Mouse (Mus musculus) adipocyte (in vitro differentiated cells): ENCODE measurements around the gene Pcolce2.
A peak's percentile ranks its signal among the peaks of the same experiment; 100 is the strongest.

Experiments
- DNase-seq: peaks from one replicate; pipeline ENCODE4 v3.0.0-alpha.2; 2016; ENCODE audit warnings: low spot score

The Pcolce2 gene

DNA sequence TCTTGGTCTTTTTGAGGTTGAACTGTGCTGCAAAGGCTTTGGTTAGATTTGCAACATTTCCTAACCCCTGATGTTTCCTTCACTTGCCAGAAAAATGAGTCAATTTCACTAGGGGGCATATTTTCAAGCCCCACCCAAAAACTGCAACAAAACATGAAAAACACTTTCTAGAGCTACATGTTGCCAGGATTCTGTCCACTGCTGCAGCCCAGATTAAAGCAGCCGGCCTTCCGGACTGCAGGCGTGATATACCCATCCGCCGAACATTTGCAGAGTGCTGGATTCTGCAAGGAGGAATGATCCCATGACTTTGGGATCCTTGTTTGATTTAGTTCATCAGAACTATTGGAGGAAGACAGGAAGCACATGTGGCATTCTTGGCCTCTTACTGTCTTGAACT is 17.0 kb downstream of the Pcolce2 start:
- DNase-seq, result no peak

DNA sequence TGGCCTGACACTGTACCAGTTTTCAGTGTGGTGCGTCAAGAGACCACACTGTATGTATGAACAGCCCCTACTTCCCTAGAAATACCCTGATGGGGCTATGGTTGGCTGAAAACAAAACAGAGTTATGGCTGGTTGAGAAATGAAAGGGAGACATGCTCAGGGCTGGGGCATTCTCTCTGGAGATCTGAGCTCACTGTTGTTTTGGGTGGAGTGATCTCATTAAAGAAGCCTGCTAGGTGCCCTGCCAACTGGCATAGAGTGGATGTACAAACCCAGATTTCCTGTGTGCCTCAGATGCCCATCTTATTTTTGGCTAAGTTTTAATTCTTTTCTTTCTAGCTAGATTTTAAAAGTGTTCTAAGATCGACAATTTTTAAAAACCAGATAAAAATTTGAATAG is 20.5 kb downstream of the Pcolce2 start:
- DNase-seq, result peak; percentile 66

DNA sequence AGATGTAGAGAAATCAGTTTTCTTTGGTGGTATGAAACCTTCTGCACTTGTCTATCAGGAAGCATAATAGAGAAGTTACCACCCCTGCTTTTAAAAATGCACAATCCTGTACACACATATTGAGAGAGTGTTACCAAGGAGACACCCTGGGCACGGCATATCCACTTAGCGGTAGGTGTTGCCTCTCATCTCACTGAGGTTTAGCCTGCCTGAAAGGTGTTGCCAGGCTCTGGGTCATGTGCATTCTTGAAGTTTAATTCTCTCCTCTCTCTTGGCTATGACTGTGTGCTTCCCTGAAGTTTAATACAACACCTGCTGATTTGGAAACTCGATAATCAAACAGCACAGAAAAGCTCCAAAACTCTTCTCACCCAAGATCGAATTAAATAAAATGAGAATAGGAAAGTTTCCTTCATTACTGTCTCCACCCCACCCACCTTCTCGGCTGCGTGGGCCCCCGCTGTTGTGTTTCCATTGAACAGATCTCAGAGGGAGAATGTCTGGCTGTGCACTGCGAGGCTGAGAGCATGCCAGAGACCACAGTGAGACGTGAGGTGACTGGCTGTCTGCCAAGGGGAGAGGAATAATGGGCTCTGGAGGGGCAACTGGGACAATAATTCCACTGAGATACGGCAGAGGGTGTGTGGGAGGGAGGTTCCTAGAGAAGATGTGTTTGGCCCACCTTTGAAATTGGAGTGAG is 27.0 kb downstream of the Pcolce2 start:
- DNase-seq, result no peak

DNA sequence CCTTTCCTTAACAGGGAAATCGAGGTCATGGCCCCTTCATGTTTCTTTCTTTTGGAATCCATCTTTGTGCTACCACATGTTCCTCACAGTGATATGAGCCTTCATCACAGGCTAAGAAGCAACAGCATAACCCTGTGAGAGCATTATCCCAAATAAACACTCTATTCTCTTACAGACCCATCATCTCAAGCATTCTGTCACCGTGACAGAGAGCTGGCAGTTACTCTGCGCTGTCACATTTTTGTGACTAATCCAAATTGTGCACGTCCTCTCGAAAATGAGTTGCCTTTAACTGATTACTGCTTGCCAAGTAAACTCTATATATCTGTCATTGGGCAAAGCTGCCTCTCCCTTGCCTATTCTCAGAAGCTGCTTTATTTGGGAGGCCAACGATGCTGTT is 28.4 kb downstream of the Pcolce2 start:
- peak; percentile 14 for DNase-seq

DNA sequence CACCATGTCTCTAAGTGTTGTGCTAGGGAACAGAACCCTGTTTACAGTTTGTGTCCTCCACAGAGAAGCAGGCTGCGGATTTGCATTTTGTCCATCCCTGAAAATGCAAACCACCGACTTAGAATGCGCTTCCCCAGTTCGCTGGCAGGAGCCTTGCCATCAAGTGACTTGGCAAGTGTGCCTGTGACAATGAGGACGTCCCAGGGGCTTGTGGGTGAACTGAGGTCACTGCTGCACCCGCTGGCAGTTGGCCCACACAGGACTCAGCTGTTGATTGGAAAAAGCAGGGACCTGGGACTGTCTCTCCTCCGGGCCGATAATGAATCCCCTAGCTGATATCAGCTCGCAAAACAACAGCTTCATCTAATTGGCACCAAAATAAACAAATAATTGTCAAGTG is 30.4 kb downstream of the Pcolce2 start:
- no peak for DNase-seq

DNA sequence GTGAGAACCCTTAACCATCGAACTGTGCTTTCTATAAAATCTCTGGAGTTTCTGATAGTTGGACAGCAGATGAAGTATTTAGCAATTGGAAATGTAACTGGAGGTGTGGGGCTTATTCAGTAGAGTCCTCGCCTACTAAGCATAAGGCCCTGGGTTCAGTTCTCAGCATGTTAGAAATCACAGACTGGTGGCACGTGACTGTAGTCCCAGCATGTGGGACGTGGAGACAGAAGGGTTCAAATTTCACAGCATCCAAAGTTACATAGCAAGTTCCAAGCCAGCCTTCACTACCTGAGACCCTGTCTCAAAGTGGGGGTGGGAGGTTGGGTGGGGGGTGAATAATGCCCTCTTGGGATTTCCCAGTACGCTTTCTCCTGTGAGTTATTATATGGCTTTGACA is 30.9 kb downstream of the Pcolce2 start:
- DNase-seq, result no peak

DNA sequence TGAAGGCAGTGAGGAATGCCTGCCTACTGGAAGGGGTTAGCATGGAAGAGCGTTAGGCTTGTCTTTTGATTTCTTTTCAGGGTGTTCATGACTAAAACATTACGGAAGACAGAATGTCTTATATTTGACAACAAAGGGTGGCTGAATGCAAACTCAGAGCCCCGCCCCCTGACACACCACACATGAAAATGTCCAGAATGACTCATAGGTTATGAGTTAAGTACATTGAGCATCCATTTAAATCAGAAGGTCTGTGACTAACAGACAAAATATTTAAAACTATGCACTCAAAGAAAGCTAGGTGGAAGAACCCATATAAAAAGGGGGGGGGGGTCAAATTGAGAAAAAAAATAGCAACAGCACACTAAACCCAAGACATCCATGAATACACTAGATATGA is 34.9 kb downstream of the Pcolce2 start:
- no peak for DNase-seq

DNA sequence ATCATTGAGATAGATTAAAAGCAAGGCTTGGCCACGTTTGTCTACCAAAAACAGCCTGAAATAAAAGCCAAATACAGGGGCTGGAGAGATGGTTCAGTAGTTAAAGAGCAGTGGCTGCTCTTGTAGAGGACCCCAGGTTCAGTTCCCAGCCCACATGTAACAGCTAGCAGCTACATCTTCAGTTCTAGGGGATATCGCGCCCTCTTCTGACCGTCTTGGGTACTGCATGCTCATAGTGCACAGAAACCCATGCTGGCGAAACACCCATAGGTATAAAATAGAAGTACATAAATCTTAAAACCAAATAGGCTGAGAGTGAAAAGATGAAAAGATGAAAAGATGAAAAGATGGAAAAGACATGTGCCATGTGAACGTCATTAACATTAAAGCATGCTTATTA is 35.4 kb downstream of the Pcolce2 start:
- no peak for DNase-seq

DNA sequence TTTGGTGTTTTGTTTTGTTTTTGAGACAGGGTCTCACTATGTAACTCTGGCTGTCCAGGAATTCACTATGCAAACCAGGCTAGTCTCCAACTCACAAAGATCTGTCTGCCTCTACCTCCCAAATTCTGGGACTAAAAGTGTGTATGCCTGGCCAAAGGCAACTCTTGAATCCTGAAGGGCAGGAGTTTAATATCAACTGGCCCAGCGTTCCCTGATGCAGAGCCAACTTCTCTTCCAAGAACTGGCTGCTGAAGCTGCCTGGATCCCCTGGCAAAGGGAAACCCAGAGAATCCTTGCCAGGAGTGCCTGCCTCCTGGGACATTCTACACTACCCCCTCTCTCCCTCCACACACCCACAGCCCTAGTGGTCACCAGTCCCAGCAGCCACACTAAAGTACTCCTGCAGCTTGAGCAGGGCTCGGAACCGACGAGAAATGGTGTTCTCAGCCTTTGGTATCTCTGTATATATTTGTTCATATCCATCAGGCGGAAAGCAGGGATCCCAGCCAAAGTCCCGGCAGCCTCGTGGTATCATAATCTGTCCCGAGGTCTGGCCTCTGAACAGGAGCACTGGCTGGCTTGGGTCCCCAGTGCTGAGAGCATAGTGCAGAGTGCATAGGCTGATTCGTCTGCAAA is 37.8 kb downstream of the Pcolce2 start:
- peak; percentile 84 for DNase-seq

DNA sequence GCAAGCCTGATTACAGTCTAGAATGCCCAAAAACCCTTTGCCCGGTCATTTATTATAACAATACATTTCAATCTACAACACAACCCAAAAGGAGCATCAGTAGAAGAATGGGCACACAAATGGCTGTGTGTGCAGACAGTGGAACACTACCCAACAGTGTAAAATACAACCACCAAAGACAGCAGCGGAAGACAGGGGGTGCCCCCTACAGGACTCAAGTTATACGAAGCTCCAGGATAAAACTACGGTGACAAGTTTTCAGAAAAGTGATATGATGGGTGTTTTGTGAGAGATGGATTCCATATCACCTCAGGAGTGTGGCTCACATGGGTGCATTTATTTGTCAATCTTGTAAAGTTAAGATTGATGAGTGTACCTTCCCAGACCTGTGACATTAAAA is 38.6 kb downstream of the Pcolce2 start:
- DNase-seq, result peak; percentile 18

DNA sequence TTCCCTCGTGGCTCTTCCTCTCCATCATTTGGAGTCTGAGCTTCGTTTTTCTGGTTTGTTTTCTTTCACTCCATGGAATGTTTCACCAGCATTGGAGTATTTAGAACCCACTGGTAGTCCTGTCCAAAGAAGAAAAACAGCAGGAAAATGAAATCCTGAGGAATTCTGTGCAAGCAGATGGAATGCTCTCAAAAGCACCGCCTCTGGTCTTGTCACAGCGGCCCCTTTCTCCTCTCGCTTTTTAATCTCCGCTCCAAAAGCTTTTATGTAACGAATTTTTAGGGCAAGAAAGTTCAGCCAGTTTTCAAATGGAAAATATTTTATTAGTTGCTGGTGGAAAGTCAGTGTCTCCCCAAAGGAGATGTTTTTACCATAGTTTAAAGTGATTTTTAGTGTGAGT is 42.6 kb downstream of the Pcolce2 start:
- no peak for DNase-seq

DNA sequence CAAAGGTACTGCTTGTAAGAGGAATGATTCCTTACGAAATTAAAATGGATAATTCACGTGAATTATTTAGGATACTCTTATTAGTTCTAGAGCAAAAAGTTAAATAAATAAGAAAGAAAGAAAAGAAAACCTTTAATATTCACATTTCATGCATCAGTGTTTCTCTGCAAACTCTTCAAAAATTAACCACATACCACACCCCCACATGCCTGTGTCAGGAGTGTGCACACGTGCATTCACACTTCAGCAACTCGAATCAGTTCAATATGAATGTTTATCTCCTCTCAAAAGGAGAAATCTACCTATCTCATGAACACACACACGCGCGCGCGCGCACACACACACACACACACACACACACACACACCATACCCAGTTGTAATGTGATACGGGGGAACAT is 43.3 kb downstream of the Pcolce2 start:
- DNase-seq, result no peak

DNA sequence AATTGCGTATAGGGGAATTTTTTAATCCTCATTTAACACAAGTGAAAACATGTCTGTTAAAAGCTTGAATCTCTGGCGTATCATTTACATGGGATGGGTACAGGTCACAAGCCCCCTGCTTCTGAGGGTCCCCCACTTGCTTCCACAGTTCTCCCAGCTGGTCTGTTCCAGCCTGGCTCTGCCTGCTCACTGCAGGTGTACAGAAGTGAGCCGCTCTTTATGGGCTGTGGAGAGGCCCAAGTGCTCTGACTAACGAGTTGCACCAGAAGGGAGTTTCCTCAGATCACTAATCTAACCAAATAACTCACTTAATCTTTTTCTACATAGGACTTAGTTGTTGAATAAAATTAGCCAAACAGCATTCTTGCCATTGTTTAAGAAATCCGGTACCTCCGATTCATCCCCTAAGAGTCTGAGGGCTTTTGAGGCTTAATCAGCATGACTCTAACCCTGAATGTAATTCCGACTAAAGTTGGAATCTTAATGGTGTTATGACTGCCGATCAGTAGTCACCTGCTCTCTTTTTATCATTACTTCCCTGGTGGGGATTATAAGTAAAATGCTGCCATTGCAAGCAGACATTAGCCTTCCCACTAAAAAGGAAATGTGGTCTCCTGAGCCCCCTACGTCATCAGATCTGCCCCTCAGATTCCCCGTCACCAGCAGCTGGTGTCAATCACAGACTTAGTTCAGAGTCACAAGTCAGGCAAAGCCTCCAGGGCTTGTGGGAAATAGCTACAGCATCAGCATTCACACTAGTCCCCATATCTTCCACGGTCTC is 48.4 kb downstream of the Pcolce2 start:
- no peak for DNase-seq

DNA sequence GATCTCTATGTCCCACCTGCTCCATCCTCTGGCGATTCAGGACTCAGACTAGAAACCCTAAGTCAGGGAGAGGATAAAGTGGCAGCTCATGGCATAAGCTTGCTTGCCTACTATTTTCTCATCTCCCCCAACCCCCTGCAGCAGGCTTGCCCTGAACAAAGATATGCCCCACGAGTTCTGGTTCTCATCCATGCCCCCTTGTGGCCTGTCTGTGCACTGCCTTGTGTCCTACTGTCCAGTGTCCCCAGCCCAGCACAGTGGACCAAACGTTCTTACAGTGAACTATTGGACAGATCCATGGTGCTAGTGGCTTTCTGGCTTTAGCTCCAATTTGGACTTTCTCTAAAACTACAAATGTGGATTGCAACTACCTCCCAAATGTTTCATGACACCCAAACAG is 50.7 kb downstream of the Pcolce2 start:
- DNase-seq, result peak; percentile 62

DNA sequence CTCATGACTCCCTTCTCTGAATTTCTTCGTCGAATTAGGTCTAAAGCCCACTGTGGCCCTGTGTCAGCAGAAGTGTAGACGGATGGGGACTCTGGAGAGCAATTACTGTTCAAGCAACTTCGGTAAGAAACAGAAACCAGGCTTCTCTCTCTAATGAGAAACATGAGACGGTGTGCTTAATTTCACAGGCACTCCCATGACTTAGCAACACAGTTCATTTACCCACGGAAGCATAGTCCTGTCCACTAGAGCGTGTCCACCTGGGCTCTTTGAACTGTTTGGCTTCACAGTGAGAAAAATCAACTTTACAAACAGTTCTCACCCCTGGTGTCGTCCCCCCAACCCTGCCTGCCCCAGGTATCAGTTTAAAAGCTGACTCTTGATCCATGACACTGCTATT is 55.4 kb downstream of the Pcolce2 start:
- DNase-seq, result no peak

DNA sequence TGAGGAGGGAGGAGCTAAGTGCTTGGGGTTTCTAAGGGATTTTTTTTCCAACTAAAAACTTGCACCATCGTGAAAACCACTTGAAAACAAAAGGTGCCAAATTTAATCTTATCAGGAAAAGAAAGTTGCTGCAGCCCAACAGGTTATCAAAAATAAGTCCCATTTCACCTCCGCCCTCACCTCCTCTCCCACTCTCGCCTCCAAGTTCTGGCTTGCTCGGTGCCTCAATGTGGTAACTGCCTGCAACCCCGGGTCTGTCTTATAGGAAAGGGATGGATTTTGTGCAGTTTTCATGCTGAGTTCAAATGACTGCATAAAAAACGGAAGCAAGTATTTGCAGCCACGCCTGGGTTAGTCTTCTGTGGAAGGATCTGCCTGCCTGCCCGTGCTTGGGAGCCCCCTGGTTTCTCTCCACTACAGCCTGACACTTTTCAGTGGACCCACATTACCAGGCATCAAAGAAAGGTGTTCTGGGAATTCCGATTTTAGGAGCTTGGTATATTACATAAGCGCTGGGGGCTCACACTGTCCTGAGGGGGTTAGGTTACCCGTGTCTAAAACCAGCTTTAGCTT is 56.2 kb downstream of the Pcolce2 start:
- DNase-seq, result no peak

DNA sequence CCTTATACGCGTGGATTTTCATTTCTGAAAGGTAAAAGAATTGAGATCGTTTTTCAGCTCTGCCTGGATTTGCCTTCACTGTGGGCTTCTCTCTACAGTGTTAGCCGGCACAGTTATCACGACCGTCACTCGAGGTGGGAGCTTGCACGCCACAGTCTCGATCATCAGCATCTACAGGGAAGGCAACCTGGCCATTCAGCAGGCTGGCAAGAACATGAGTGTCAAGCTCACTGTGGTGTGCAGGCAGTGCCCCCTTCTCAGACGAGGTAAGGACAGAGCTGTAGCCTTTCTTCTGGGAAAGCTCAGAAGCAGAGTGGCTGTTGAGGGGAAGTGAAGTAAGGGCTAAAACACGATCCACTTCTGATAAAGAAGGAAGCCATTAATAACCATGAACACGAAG is 57.1 kb downstream of the Pcolce2 start:
- no peak for DNase-seq

DNA sequence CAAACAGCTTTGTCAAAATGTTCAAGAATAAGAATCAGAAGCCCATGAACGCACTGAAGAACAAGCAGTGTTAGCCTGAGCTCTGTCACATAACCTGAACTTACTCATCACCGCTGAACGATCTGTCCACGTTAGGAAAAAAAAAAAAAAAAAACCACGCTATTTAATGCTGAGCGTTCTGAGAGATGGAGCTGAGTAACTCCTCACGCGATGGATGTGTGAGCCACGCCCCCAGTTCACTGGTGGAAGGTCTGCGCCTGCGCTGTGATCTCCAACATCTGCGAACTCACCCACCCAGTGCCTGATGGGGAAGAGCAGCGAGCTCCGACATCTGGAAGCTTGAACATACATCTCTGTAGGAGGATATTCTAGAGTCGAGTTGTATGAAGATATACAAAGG is 57.6 kb downstream of the Pcolce2 start:
- no peak for DNase-seq

DNA sequence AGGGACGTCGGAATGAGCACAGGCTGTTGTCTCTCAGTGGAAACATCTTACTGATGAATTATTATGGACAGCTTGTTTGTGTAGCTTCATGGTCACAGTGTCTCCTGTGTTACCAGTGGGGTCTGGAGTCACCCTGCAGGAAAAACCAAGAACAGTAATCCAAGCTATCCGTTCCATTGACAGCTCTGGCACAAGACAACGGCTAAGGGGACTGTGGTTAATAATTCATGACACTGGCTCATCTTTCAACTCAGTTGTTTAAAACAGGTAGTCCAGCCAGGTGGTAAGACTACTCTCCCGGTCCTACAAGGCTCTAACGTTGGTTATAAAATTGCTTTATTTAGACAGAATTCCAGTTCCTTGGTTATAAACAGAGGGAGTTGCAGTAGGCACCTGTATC is 59.2 kb downstream of the Pcolce2 start:
- no peak for DNase-seq

DNA sequence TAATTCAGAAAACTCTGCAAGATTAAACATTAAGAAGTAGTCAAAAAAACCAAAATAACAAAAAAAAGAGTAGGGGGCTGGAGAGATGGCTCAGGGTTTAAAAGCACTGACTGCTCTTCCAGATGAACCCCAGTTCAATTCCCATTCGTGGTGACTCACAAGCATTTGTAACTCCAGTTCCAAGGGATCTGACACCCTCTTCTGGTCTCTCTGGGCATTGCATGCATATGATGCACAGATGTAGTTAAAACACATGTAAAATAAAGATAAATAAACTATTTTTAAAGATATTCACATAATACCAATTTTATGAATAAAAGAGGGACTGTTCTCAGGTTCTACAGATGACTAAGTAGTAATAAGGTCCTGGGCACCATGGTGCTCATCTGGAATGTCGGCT is 60.4 kb downstream of the Pcolce2 start:
- peak; percentile 43 for DNase-seq

DNA sequence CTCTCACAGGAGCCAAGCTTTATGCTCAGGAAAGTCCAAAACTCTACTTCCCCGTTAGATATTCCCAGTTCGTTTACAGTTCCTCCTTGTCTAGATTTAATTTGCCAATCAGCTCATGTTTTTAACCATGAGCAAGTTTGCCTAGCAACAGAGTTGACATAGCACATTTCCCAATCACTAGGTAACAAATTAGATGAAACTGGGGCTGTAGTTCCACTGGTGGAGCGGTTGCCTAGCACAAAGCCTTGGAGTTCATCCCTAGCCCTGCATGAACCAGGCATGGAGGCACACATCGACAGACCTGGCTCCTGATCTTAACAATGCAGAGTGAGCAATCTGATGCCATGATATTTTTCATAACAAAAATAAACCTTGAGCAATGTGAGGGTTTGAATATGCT is 61.9 kb downstream of the Pcolce2 start:
- DNase-seq, result no peak

DNA sequence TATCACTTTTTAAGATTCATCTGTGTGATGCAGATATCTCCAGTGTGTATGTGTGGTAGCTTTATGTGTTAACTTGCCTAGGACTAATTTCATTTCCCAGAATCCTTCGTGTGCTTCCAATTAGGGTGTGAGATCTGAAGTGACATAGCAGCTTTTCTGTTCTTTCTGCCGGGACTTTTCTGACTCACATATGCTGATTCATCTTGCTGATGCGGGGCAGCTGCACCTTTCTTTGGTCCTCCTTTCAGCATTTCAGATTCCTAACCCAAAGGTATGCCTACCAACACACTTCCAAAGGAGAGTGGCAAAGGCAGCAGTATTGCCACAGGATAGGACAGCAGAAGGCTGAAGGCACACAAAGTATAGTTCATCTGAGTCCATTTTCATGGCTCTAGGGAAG is 66.7 kb downstream of the Pcolce2 start:
- DNase-seq, result no peak

DNA sequence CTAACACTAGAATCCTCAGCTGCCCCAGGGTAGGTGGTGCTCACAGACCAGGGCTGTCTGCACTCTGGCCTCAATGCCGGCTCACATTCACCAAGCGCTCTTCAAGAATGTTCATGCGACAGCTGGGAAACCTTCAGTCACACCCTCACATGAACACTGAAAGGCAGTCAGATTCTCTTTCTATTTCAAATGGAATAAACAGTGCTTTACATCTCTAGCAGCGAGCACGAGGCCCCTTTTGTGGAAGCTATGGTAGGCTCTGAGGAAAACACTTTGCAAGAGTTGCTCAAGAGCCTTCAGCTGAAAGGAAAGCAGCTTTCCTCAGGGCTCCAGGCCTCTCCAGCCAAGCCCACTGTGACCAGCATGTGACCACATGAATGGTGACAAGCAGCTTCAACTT is 68.0 kb downstream of the Pcolce2 start:
- DNase-seq, result peak; percentile 19
